25 mouse cellular contexts compared by ENCODE assay signal in genomic region chr9:83389570-83389969, GRCm38 (mm10).
"Had no signal": no experiment of that assay in that cellular context is flagged by ENCODE, and none has a peak within 500 bp of the region (broad histone marks: within the 10 kb centered on the region; RNA-seq: fewer than 3 reads in every experiment).

No protein-coding gene starts in this region.

- H3K9me3 ChIP-seq: heart, embryonic 13.5 days; heart, embryonic 15.5 days; hindbrain, embryonic 13.5 days; hindbrain, embryonic 15.5 days; kidney, embryonic 15.5 days; limb, embryonic 13.5 days; limb, embryonic 15.5 days had no signal

- H3K36me3 ChIP-seq: heart, embryonic 15.5 days; hindbrain, embryonic 15.5 days had no signal

- ATAC-seq: hindbrain, postnatal 0 days; intestine, embryonic 16.5 days had no signal

- H3K9ac ChIP-seq: heart, embryonic 13.5 days; heart, embryonic 15.5 days; hindbrain, embryonic 13.5 days; hindbrain, embryonic 15.5 days; kidney, embryonic 15.5 days; limb, embryonic 13.5 days; limb, embryonic 15.5 days had no signal

- H3K4me1 ChIP-seq: kidney, embryonic 15.5 days; limb, embryonic 15.5 days had no signal

- H3K4me2 ChIP-seq: heart, embryonic 11.5 days; heart, embryonic 13.5 days; heart, embryonic 15.5 days; hindbrain, embryonic 13.5 days; hindbrain, embryonic 15.5 days; kidney, embryonic 15.5 days; limb, embryonic 13.5 days; limb, embryonic 15.5 days had no signal

- H3K4me3 ChIP-seq: heart, adult 2 months; heart, embryonic 13.5 days; heart, embryonic 15.5 days; hindbrain, embryonic 13.5 days; hindbrain, embryonic 15.5 days; kidney, embryonic 15.5 days; limb, embryonic 13.5 days; limb, embryonic 15.5 days had no signal

- H3K27ac ChIP-seq: heart, adult 2 months; heart, embryonic 13.5 days; heart, embryonic 15.5 days; hindbrain, embryonic 13.5 days; hindbrain, embryonic 15.5 days; hindbrain, postnatal 0 days; kidney, embryonic 15.5 days; kidney, postnatal 0 days; limb, embryonic 13.5 days; limb, embryonic 15.5 days had no signal

- H3K27me3 ChIP-seq: heart, embryonic 13.5 days; heart, embryonic 15.5 days; hindbrain, embryonic 13.5 days; hindbrain, embryonic 15.5 days; kidney, embryonic 15.5 days; limb, embryonic 13.5 days; limb, embryonic 15.5 days had no signal

- DNase-seq: gastrocnemius, postnatal 14 days; gastrocnemius, postnatal 36 days; heart, adult 11 months; heart, adult 2 months; heart, postnatal 14 days; heart, postnatal 36 days; kidney, adult 11 months; kidney, adult 2 months; kidney, adult 9 months; kidney, postnatal 14 days; kidney, postnatal 36 days; layer of hippocampus, adult 9-11 months; layer of hippocampus, postnatal 36 days; left cerebral cortex, postnatal 4 days had no signal
